Mouse (Mus musculus): ENCODE measurements at regions not wholly inside any gene's neighbourhood (a gene's known extent, or its start where the extent isn't known, plus 50 kb on each side); places are given as distances from the start of the nearest gene placed in this dataset.

DNA sequence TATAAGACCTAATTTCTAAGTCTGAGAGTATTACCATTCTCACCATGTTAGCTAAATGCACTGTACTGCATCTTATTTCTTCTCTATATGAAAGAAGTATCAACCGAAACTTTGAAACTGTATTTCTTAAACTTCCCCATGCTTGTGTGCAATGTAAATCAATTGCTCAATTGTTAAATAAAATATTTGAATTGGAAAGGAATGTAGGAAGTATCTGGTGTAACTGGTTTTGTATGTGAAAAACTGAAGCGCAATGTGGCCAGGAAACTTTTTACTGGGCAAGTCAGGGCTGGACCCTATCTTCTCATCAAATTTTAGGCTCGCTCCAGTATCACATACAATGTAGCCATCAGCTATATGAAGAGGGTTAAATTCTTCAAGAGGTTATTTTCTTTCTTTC lies 123.8 kb upstream of the Atp2b1 start:
- no peak for TF ChIP-seq EP300 (optimal IDR thresholded peaks at IDR 0.05)
- no peak for TF ChIP-seq CTCF (IDR thresholded peaks at IDR 0.05; ENCODE audit: low read depth)
- no peak overlapping the region for H3K27ac ChIP-seq (replicated peaks)
- no peaks in the 10 kb centered on the region for H3K27me3 ChIP-seq (ENCODE audit: control insufficient read depth, insufficient read depth, low read length)
- no peak for ATAC-seq (ENCODE audit: low FRiP score, low TSS enrichment)
- no peak overlapping the region for H3K4me2 ChIP-seq (replicated peaks; ENCODE audit: low read depth)
- no peaks in the 10 kb centered on the region for H3K4me1 ChIP-seq (replicated peaks; ENCODE audit: control insufficient read depth, insufficient read depth)
- H3K9ac ChIP-seq (ENCODE audit: low read length) = no peak overlapping the region
- 69% methylated on average over 3 of the region's 3 CpGs for WGBS
- H3K36me3 ChIP-seq (ENCODE audit: control insufficient read depth, insufficient read depth, low read length) = no peaks in the 10 kb centered on the region
- no peaks in the 10 kb centered on the region for H3K9me3 ChIP-seq (ENCODE audit: control insufficient read depth, low read length)
- DNase-seq (ENCODE audit: low spot score) = no peak
- H3K4me3 ChIP-seq (ENCODE audit: low read depth, low read length) = no peak overlapping the region

GRCm38 (mm10) chr10:98792019-98792741 lies 122.0 kb upstream of the Atp2b1 start:
- H3K4me3 ChIP-seq (ENCODE audit: low read depth, low read length) = no peak overlapping the region
- 79% methylated on average over 4 of the region's 4 CpGs for WGBS
- no peak overlapping the region for H3K4me2 ChIP-seq (replicated peaks; ENCODE audit: low read depth)
- TF ChIP-seq EP300 (optimal IDR thresholded peaks at IDR 0.05) (no peak), CTCF (IDR thresholded peaks at IDR 0.05; ENCODE audit: low read depth) (no peak)
- H3K36me3 ChIP-seq (ENCODE audit: control insufficient read depth, insufficient read depth, low read length) = no peaks in the 10 kb centered on the region
- no peak overlapping the region for H3K9ac ChIP-seq (ENCODE audit: low read length)
- ATAC-seq (ENCODE audit: low FRiP score, low TSS enrichment) (no peak), DNase-seq (ENCODE audit: low spot score) (no peak)
- no peaks in the 10 kb centered on the region for H3K9me3 ChIP-seq (ENCODE audit: control insufficient read depth, low read length)
- H3K4me1 ChIP-seq (replicated peaks; ENCODE audit: control insufficient read depth, insufficient read depth) = no peaks in the 10 kb centered on the region
- no peak overlapping the region for H3K27ac ChIP-seq (replicated peaks)
- H3K27me3 ChIP-seq (ENCODE audit: control insufficient read depth, insufficient read depth, low read length) = no peaks in the 10 kb centered on the region

- no peaks in the 10 kb centered on the region for H3K9me3 ChIP-seq (ENCODE audit: control insufficient read depth, low read length)
- H3K27ac ChIP-seq (replicated peaks) = no peak overlapping the region
- no peaks in the 10 kb centered on the region for H3K27me3 ChIP-seq (ENCODE audit: control insufficient read depth, insufficient read depth, low read length)
- H3K4me1 ChIP-seq (replicated peaks; ENCODE audit: control insufficient read depth, insufficient read depth) = no peaks in the 10 kb centered on the region
- H3K4me2 ChIP-seq (replicated peaks; ENCODE audit: low read depth) = no peak overlapping the region
- ATAC-seq (ENCODE audit: low FRiP score, low TSS enrichment) (no peak), DNase-seq (ENCODE audit: low spot score) (no peak)
- 87% methylated on average over 9 of the region's 9 CpGs for WGBS
- H3K9ac ChIP-seq (ENCODE audit: low read length) = no peak overlapping the region
- no peak overlapping the region for H3K4me3 ChIP-seq (ENCODE audit: low read depth, low read length)
- no peaks in the 10 kb centered on the region for H3K36me3 ChIP-seq (ENCODE audit: control insufficient read depth, insufficient read depth, low read length)
- no peak for TF ChIP-seq EP300 (optimal IDR thresholded peaks at IDR 0.05)
- TF ChIP-seq CTCF (IDR thresholded peaks at IDR 0.05; ENCODE audit: low read depth) = no peak
Measured at GRCm38 (mm10) chr10:98793926-98794536, 120.2 kb upstream of the Atp2b1 start.

GRCm38 (mm10) chr10:98796016-98796415 lies 118.2 kb upstream of the Atp2b1 start:
- 92% methylated on average over 3 of the region's 3 CpGs for WGBS
- Histone ChIP-seq H3K4me2 (replicated peaks; ENCODE audit: low read depth) (no peak overlapping the region), H3K4me1 (replicated peaks; ENCODE audit: control insufficient read depth, insufficient read depth) (no peaks in the 10 kb centered on the region), H3K27me3 (ENCODE audit: control insufficient read depth, insufficient read depth, low read length) (no peaks in the 10 kb centered on the region), H3K9me3 (ENCODE audit: control insufficient read depth, low read length) (no peaks in the 10 kb centered on the region), H3K36me3 (ENCODE audit: control insufficient read depth, insufficient read depth, low read length) (no peaks in the 10 kb centered on the region), H3K9ac (ENCODE audit: low read length) (no peak overlapping the region), H3K4me3 (ENCODE audit: low read depth, low read length) (no peak overlapping the region), H3K27ac (replicated peaks) (no peak overlapping the region)
- ATAC-seq (ENCODE audit: low FRiP score, low TSS enrichment) (no peak), DNase-seq (ENCODE audit: low spot score) (no peak)
- TF ChIP-seq CTCF (IDR thresholded peaks at IDR 0.05; ENCODE audit: low read depth) = no peak

GRCm38 (mm10) chr10:98798634-98799415 lies 115.4 kb upstream of the Atp2b1 start:
- H3K27ac ChIP-seq (replicated peaks) = no peak overlapping the region
- no peaks in the 10 kb centered on the region for H3K4me1 ChIP-seq (replicated peaks; ENCODE audit: control insufficient read depth, insufficient read depth)
- no peaks in the 10 kb centered on the region for H3K27me3 ChIP-seq (ENCODE audit: control insufficient read depth, insufficient read depth, low read length)
- no peak overlapping the region for H3K4me3 ChIP-seq (ENCODE audit: low read depth, low read length)
- WGBS = 64% methylated on average over 6 of the region's 6 CpGs
- H3K9ac ChIP-seq (ENCODE audit: low read length) = no peak overlapping the region
- TF ChIP-seq EP300 (optimal IDR thresholded peaks at IDR 0.05) (no peak), CTCF (IDR thresholded peaks at IDR 0.05; ENCODE audit: low read depth) (no peak)
- no peaks in the 10 kb centered on the region for H3K36me3 ChIP-seq (ENCODE audit: control insufficient read depth, insufficient read depth, low read length)
- ATAC-seq (ENCODE audit: low FRiP score, low TSS enrichment) (no peak), DNase-seq (ENCODE audit: low spot score) (no peak)
- H3K9me3 ChIP-seq (ENCODE audit: control insufficient read depth, low read length) = no peaks in the 10 kb centered on the region
- no peak overlapping the region for H3K4me2 ChIP-seq (replicated peaks; ENCODE audit: low read depth)

GRCm38 (mm10) chr10:98799830-98800229 lies 114.4 kb upstream of the Atp2b1 start:
- Histone ChIP-seq H3K36me3 (ENCODE audit: control insufficient read depth, insufficient read depth, low read length) (no peaks in the 10 kb centered on the region), H3K4me1 (replicated peaks; ENCODE audit: control insufficient read depth, insufficient read depth) (no peaks in the 10 kb centered on the region), H3K9me3 (ENCODE audit: control insufficient read depth, low read length) (no peaks in the 10 kb centered on the region), H3K4me2 (replicated peaks; ENCODE audit: low read depth) (no peak overlapping the region), H3K27me3 (ENCODE audit: control insufficient read depth, insufficient read depth, low read length) (no peaks in the 10 kb centered on the region), H3K4me3 (ENCODE audit: low read depth, low read length) (no peak overlapping the region), H3K27ac (replicated peaks) (no peak overlapping the region), H3K9ac (ENCODE audit: low read length) (no peak overlapping the region)
- DNase-seq (ENCODE audit: low spot score) (no peak), ATAC-seq (ENCODE audit: low FRiP score, low TSS enrichment) (no peak)
- 70% methylated on average over 3 of the region's 3 CpGs for WGBS
- TF ChIP-seq CTCF (IDR thresholded peaks at IDR 0.05; ENCODE audit: low read depth) (no peak), EP300 (optimal IDR thresholded peaks at IDR 0.05) (no peak)
